In the genomic region with DNA sequence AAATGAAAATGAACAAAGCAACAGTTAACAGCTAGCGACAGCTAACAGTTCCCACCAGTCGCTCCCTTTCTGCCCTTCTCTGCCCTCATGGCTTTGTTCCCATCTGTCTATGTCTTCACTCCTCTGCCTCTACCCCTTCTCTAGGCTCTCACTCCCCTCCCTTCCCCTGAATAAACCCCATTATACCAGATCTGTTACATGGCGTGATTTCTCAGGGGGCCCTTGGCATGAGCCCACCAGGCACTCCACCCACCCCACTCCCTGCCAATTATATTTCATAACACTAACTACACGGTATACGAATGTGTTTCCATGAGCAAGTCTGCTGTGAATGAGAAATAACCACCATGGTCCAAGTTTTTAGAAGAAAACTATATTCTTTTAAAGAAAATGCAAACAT, we compare ENCODE assay signal across 27 mouse cellular contexts. TPM values are rescaled to one million over a fixed set of nuclear protein-coding genes. Genes with fewer than 3 reads are reported as not detected.
DNase-seq lines count a peak whose midpoint lies in the region; ATAC-seq and TF ChIP-seq lines count a peak whose summit lies in the region.
"Had no signal": no experiment of that assay in that cellular context is flagged by ENCODE, and none has a peak within 500 bp of the region (broad histone marks: within the 10 kb centered on the region; RNA-seq: fewer than 3 reads in every experiment).

No protein-coding gene starts in this region.

- no peak overlapping the region for H3K4me2 ChIP-seq in forebrain, embryonic 12.5 days
- H3K4me2 ChIP-seq in hindbrain, embryonic 13.5 days, result no peak overlapping the region
- no peak overlapping the region for H3K4me2 ChIP-seq in hindbrain, postnatal 0 days (ENCODE audit: low read depth, low read length)
- no peak overlapping the region for H3K4me2 ChIP-seq in midbrain, embryonic 13.5 days (replicated peaks)
- H3K4me2 ChIP-seq in limb, embryonic 15.5 days, result no peak overlapping the region
- H3K4me2 ChIP-seq: heart, embryonic 11.5 days; heart, embryonic 15.5 days had no signal

- H3K4me3 ChIP-seq in forebrain, embryonic 12.5 days (replicated peaks), result no peak overlapping the region
- H3K4me3 ChIP-seq in forebrain, embryonic 10.5 days, result no peak overlapping the region
- no peak overlapping the region for H3K4me3 ChIP-seq in hindbrain, embryonic 13.5 days
- H3K4me3 ChIP-seq in hindbrain, postnatal 0 days (ENCODE audit: low read length), result no peak overlapping the region
- no peak overlapping the region for H3K4me3 ChIP-seq in midbrain, embryonic 13.5 days (replicated peaks)
- H3K4me3 ChIP-seq in midbrain, embryonic 10.5 days, result no peak overlapping the region
- H3K4me3 ChIP-seq in limb, embryonic 15.5 days, result no peak overlapping the region
- H3K4me3 ChIP-seq: heart, adult 2 months; heart, embryonic 15.5 days had no signal

- no peaks in the 10 kb centered on the region for H3K27me3 ChIP-seq in forebrain, embryonic 12.5 days
- no peaks in the 10 kb centered on the region for H3K27me3 ChIP-seq in forebrain, embryonic 10.5 days (ENCODE audit: poor library complexity, severe bottlenecking)
- no peaks in the 10 kb centered on the region for H3K27me3 ChIP-seq in hindbrain, embryonic 13.5 days
- no peaks in the 10 kb centered on the region for H3K27me3 ChIP-seq in hindbrain, postnatal 0 days (ENCODE audit: insufficient read depth, low read length)
- no peaks in the 10 kb centered on the region for H3K27me3 ChIP-seq in midbrain, embryonic 13.5 days
- no peaks in the 10 kb centered on the region for H3K27me3 ChIP-seq in midbrain, embryonic 10.5 days (ENCODE audit: low read depth, poor library complexity, severe bottlenecking)
- H3K27me3 ChIP-seq in limb, embryonic 15.5 days, result no peaks in the 10 kb centered on the region
- H3K27me3 ChIP-seq: heart, embryonic 15.5 days; Patski had no signal

- H3K9ac ChIP-seq in forebrain, embryonic 12.5 days, result no peak overlapping the region
- H3K9ac ChIP-seq in hindbrain, embryonic 13.5 days, result no peak overlapping the region
- H3K9ac ChIP-seq in hindbrain, postnatal 0 days (replicated peaks; ENCODE audit: low read length), result no peak overlapping the region
- H3K9ac ChIP-seq in midbrain, embryonic 13.5 days (replicated peaks), result no peak overlapping the region
- no peak overlapping the region for H3K9ac ChIP-seq in limb, embryonic 15.5 days
- H3K9ac ChIP-seq: heart, embryonic 15.5 days had no signal

- no peak for DNase-seq in forebrain, embryonic 10.5 days (ENCODE audit: extremely low spot score, low spot score)
- DNase-seq in hindbrain, postnatal 0 days (ENCODE audit: low spot score), result no peak
- no peak for DNase-seq in midbrain, embryonic 10.5 days (ENCODE audit: low spot score)
- DNase-seq in lung, postnatal 10 days, result no peak
- DNase-seq: adrenal gland, postnatal 14 days; cerebellum, adult 18-20 months; cerebellum, adult 9-11 months; gastrocnemius, postnatal 14 days; heart, adult 2 months; heart, postnatal 14 days; kidney, adult 2 months had no signal

- no peak for TF ChIP-seq CTCF in hindbrain, postnatal 0 days (IDR thresholded peaks at IDR 0.05; ENCODE audit: low read depth)

- WGBS in forebrain, embryonic 12.5 days, result 76% methylated on average over 5 of the region's 5 CpGs
- WGBS in forebrain, embryonic 10.5 days, result 93% methylated on average over 5 of the region's 5 CpGs
- WGBS in hindbrain, embryonic 13.5 days, result 69% methylated on average over 5 of the region's 5 CpGs
- WGBS in hindbrain, postnatal 0 days, result 45% methylated on average over 5 of the region's 5 CpGs
- 74% methylated on average over 5 of the region's 5 CpGs for WGBS in midbrain, embryonic 13.5 days
- 91% methylated on average over 5 of the region's 5 CpGs for WGBS in midbrain, embryonic 10.5 days
- WGBS in limb, embryonic 15.5 days, result 67% methylated on average over 5 of the region's 5 CpGs

- peak; percentile 17; the same call in 1 of the 2 replicates for ATAC-seq in forebrain, embryonic 12.5 days (ENCODE audit: low FRiP score)
- ATAC-seq in hindbrain, embryonic 13.5 days (ENCODE audit: low FRiP score), result 0 out of 2 replicates have a peak, but pooled peaks have one; percentile 29
- ATAC-seq in hindbrain, postnatal 0 days, result no peak
- peak; percentile 57 for ATAC-seq in midbrain, embryonic 13.5 days
- no peak for ATAC-seq in limb, embryonic 15.5 days (ENCODE audit: insufficient number of reproducible peaks, low FRiP score, low TSS enrichment, low read depth)
- ATAC-seq: activated CD4-positive, CD25-positive, alpha-beta regulatory T cell, adult 4 months; intestine, embryonic 16.5 days; Patski had no signal

- H3K4me1 ChIP-seq in forebrain, embryonic 12.5 days, result no peaks in the 10 kb centered on the region
- no peaks in the 10 kb centered on the region for H3K4me1 ChIP-seq in forebrain, embryonic 10.5 days
- 0 out of 2 replicates have a peak, but pooled peaks cover 2% of the 10 kb centered on the region for H3K4me1 ChIP-seq in hindbrain, embryonic 13.5 days (replicated peaks)
- H3K4me1 ChIP-seq in hindbrain, postnatal 0 days (ENCODE audit: insufficient read depth, low read length), result no peaks in the 10 kb centered on the region
- H3K4me1 ChIP-seq in midbrain, embryonic 13.5 days (replicated peaks), result no peaks in the 10 kb centered on the region
- no peaks in the 10 kb centered on the region for H3K4me1 ChIP-seq in midbrain, embryonic 10.5 days
- peaks cover 7% of the 10 kb centered on the region; the same call in 1 of the 2 replicates for H3K4me1 ChIP-seq in limb, embryonic 15.5 days
- H3K4me1 ChIP-seq: heart, embryonic 15.5 days had no signal

- peaks cover 26% of the 10 kb centered on the region for H3K36me3 ChIP-seq in forebrain, embryonic 12.5 days (replicated peaks)
- peaks cover 54% of the 10 kb centered on the region for H3K36me3 ChIP-seq in forebrain, embryonic 10.5 days (replicated peaks)
- H3K36me3 ChIP-seq in hindbrain, embryonic 13.5 days, result peaks cover 46% of the 10 kb centered on the region
- H3K36me3 ChIP-seq in hindbrain, postnatal 0 days (ENCODE audit: insufficient read depth, low read length), result peaks cover 3% of the 10 kb centered on the region; the same call in 1 of the 2 replicates
- peaks cover 34% of the 10 kb centered on the region for H3K36me3 ChIP-seq in midbrain, embryonic 13.5 days
- H3K36me3 ChIP-seq in midbrain, embryonic 10.5 days, result peaks cover 48% of the 10 kb centered on the region
- H3K36me3 ChIP-seq in limb, embryonic 15.5 days, result peaks cover 47% of the 10 kb centered on the region

- no peaks in the 10 kb centered on the region for H3K9me3 ChIP-seq in forebrain, embryonic 12.5 days
- H3K9me3 ChIP-seq in forebrain, embryonic 10.5 days, result no peaks in the 10 kb centered on the region
- no peaks in the 10 kb centered on the region for H3K9me3 ChIP-seq in hindbrain, embryonic 13.5 days
- no peaks in the 10 kb centered on the region for H3K9me3 ChIP-seq in hindbrain, postnatal 0 days (ENCODE audit: low read length)
- H3K9me3 ChIP-seq in midbrain, embryonic 13.5 days, result no peaks in the 10 kb centered on the region
- H3K9me3 ChIP-seq in midbrain, embryonic 10.5 days (replicated peaks), result no peaks in the 10 kb centered on the region
- no peaks in the 10 kb centered on the region for H3K9me3 ChIP-seq in limb, embryonic 15.5 days
- H3K9me3 ChIP-seq: heart, embryonic 15.5 days had no signal

- H3K27ac ChIP-seq in forebrain, embryonic 12.5 days, result no peak overlapping the region
- H3K27ac ChIP-seq in forebrain, embryonic 10.5 days, result no peak overlapping the region
- H3K27ac ChIP-seq in hindbrain, embryonic 13.5 days, result no peak overlapping the region
- no peak overlapping the region for H3K27ac ChIP-seq in hindbrain, postnatal 0 days
- no peak overlapping the region for H3K27ac ChIP-seq in midbrain, embryonic 13.5 days
- no peak overlapping the region for H3K27ac ChIP-seq in midbrain, embryonic 10.5 days (replicated peaks)
- H3K27ac ChIP-seq in limb, embryonic 15.5 days, result peak overlapping the region; percentile 22; the same call in 1 of the 2 replicates
- H3K27ac ChIP-seq: heart, adult 2 months; heart, embryonic 15.5 days had no signal

RNA-seq across cellular contexts. Expression of gene Scgb1b30, which starts 14.0 kb away (rescaled TPM):
- polyA plus RNA-seq in forebrain, embryonic 12.5 days (2016; fragmentation: Nextera tagmentation; extraction: Ambion mirVana), result not detected in 2 replicates
- polyA plus RNA-seq in forebrain, embryonic 10.5 days (2016; fragmentation: Nextera tagmentation; extraction: Ambion mirVana), result not detected in 2 replicates
- polyA plus RNA-seq in hindbrain, embryonic 13.5 days (2015; fragmentation: Nextera tagmentation; extraction: Ambion mirVana), result not detected in 2 replicates
- not detected in 2 replicates for total RNA-seq in hindbrain, postnatal 0 days (2014; rRNA removed)
- not detected in 2 replicates for polyA plus RNA-seq in hindbrain, postnatal 0 days (2015; fragmentation: Nextera tagmentation; extraction: Ambion mirVana)
- polyA plus RNA-seq in midbrain, embryonic 13.5 days (2015; fragmentation: Nextera tagmentation; extraction: Ambion mirVana), result not detected in 2 replicates
- not detected in 2 replicates for polyA plus RNA-seq in midbrain, embryonic 10.5 days (2016; fragmentation: Nextera tagmentation; extraction: Ambion mirVana)
- polyA plus RNA-seq in limb, embryonic 15.5 days (2015; fragmentation: Nextera tagmentation; extraction: Ambion mirVana), result not detected in 2 replicates
- total RNA-seq: adrenal gland, adult 18-20 months; adrenal gland, postnatal 14 days; gastrocnemius, adult 18-20 months; gastrocnemius, postnatal 14 days; heart, adult 2 months; heart, postnatal 14 days; hematopoietic stem cell, adult 5-6 weeks; MEL had no signal
- polyA plus RNA-seq: activated CD4-positive, CD25-positive, alpha-beta regulatory T cell, adult 4 months; C2C12; embryonic facial prominence, embryonic 11.5 days; gonadal fat pad, adult 2 months; heart, adult 2 months; heart, embryonic 11.5 days; heart, embryonic 15.5 days; intestine, embryonic 16.5 days; kidney, adult 2 months; Patski had no signal

RNA-seq across cellular contexts. Expression of gene Wtip, which starts 23.9 kb away (rescaled TPM):
- polyA plus RNA-seq in forebrain, embryonic 12.5 days (2016; fragmentation: Nextera tagmentation; extraction: Ambion mirVana), result 3.8 and 4.4 TPM in 2 replicates
- 4.5 and 5.4 TPM in 2 replicates for polyA plus RNA-seq in forebrain, embryonic 10.5 days (2016; fragmentation: Nextera tagmentation; extraction: Ambion mirVana)
- 3.1 and 4.6 TPM in 2 replicates for polyA plus RNA-seq in hindbrain, embryonic 13.5 days (2015; fragmentation: Nextera tagmentation; extraction: Ambion mirVana)
- total RNA-seq in hindbrain, postnatal 0 days (2014; rRNA removed), result 28.8 and 33.9 TPM in 2 replicates
- 2.8 and 3.2 TPM in 2 replicates for polyA plus RNA-seq in hindbrain, postnatal 0 days (2015; fragmentation: Nextera tagmentation; extraction: Ambion mirVana)
- polyA plus RNA-seq in midbrain, embryonic 13.5 days (2015; fragmentation: Nextera tagmentation; extraction: Ambion mirVana), result 3.4 and 4.3 TPM in 2 replicates
- 3.3 and 5.0 TPM in 2 replicates for polyA plus RNA-seq in midbrain, embryonic 10.5 days (2016; fragmentation: Nextera tagmentation; extraction: Ambion mirVana)
- 6.4 and 8.0 TPM in 2 replicates for polyA plus RNA-seq in limb, embryonic 15.5 days (2015; fragmentation: Nextera tagmentation; extraction: Ambion mirVana)
- total RNA-seq: MEL had no signal
- polyA plus RNA-seq: activated CD4-positive, CD25-positive, alpha-beta regulatory T cell, adult 4 months had no signal

Comparison
In these comparisons a context has a peak if more than half of its experiments do, and no peak if none do; other contexts are left out.
1. ATAC-seq: peak in forebrain, embryonic 12.5 days (single experiment), hindbrain, embryonic 13.5 days (single experiment) and midbrain, embryonic 13.5 days (single experiment); none in hindbrain, postnatal 0 days (single experiment) and limb, embryonic 15.5 days (single experiment).